Mouse (Mus musculus) liver, embryonic 12.5 days (tissue): ENCODE results near the gene Plscr3. TPM values are rescaled to one million over a fixed set of nuclear protein-coding genes. Genes with fewer than 3 reads are reported as not detected.
"Not testable (repeated sequence)": the region's sequence is repeated elsewhere in the genome, so short reads cannot be mapped to it uniquely, and the experiment has no call there.

Source experiments
- ATAC-seq: fragments of 200-750 bp; cut with Nextera tagmentation; 2 replicates; pipeline ENCODE4 v1.8.0; 2017; ENCODE audit warnings: moderate number of reproducible peaks, mild to moderate bottlenecking, moderate library complexity
- H3K27ac ChIP-seq: fragments of 300-500 bp; sonication (generic); 2 replicates; pipeline ENCODE4 v1.5.1; 2016; ENCODE audit warnings: mild to moderate bottlenecking
- H3K27me3 ChIP-seq: fragments of 300-500 bp; sonication (generic); replicated peaks from 2 replicates; pipeline ENCODE4 v1.6.1; 2016; ENCODE audit warnings: mild to moderate bottlenecking, moderate library complexity
- H3K36me3 ChIP-seq: fragments of 300-500 bp; sonication (generic); 2 replicates; pipeline ENCODE4 v1.6.1; 2016; ENCODE audit warnings: mild to moderate bottlenecking, moderate library complexity
- H3K4me1 ChIP-seq: fragments of 300-500 bp; sonication (generic); 2 replicates; pipeline ENCODE4 v1.6.1; 2016
- H3K4me2 ChIP-seq: fragments of 300-500 bp; sonication (generic); 2 replicates; pipeline ENCODE4 v1.6.1; 2016; ENCODE audit warnings: mild to moderate bottlenecking, moderate library complexity
- H3K4me3 ChIP-seq: fragments of 300-500 bp; sonication (generic); 2 replicates; pipeline ENCODE4 v1.5.1; 2016; ENCODE audit warnings: mild to moderate bottlenecking, moderate library complexity
- H3K9ac ChIP-seq: fragments of 300-500 bp; sonication (generic); 2 replicates; pipeline ENCODE4 v1.6.1; 2016; ENCODE audit warnings: mild to moderate bottlenecking, moderate library complexity
- H3K9me3 ChIP-seq: fragments of 300-500 bp; sonication (generic); replicated peaks from 2 replicates; pipeline ENCODE4 v1.6.1; 2016; ENCODE audit warnings: mild to moderate bottlenecking, moderate library complexity
- WGBS: fragments of 180-500 bp; shearing (Covaris S2); methylation state at CpG from one replicate; pipeline ENCODE4 v1.1.7; 2016; ENCODE audit not compliant: insufficient replicate concordance; 5-methylcytosine and 5-hydroxymethylcytosine counted together
- polyA plus RNA-seq: library from polyadenylated mRNA; unstranded; fragments of >200 nt; fragmentation: Nextera tagmentation; extraction: Ambion mirVana; gene quantifications from 2 replicates; pipeline ENCODE4 v1.2.1, GENCODE M21; 2016

Gene Plscr3
- polyA plus RNA-seq, 1 experiment from 2014 or later = 37.7 TPM

- Histone ChIP-seq H3K27ac (peak overlapping the region; percentile 99), H3K4me3 (no peak overlapping the region), H3K27me3 (no peaks in the 10 kb centered on the region), H3K4me2 (0 out of 2 replicates have a peak overlapping the region, but pooled peaks have one; percentile 10), H3K4me1 (peaks cover 91% of the 10 kb centered on the region), H3K9ac (no peak overlapping the region), H3K36me3 (peaks cover 56% of the 10 kb centered on the region), H3K9me3 (no peaks in the 10 kb centered on the region)
- ATAC-seq = no peak
- WGBS = 83% methylated on average over 15 of the region's 15 CpGs
Measured at GRCm38 (mm10) chr11:69849884-69850283, 3.7 kb downstream of the Plscr3 start.

- Histone ChIP-seq H3K4me2 (peak overlapping the region; percentile 10; the same call in 1 of the 2 replicates), H3K4me1 (peaks cover 91% of the 10 kb centered on the region), H3K9ac (no peak overlapping the region), H3K36me3 (peaks cover 56% of the 10 kb centered on the region), H3K9me3 (no peaks in the 10 kb centered on the region), H3K4me3 (no peak overlapping the region), H3K27ac (peak overlapping the region; percentile 99), H3K27me3 (no peaks in the 10 kb centered on the region)
- 57% methylated on average over 8 of the region's 8 CpGs for WGBS
- ATAC-seq = no peak
Measured at GRCm38 (mm10) chr11:69850754-69851153, 4.6 kb downstream of the Plscr3 start.

GRCm38 (mm10) chr11:69853994-69854393 lies 7.8 kb downstream of the Plscr3 start:
- H3K27me3 ChIP-seq = peaks cover 25% of the 10 kb centered on the region
- H3K9ac ChIP-seq = peak overlapping the region; percentile 73
- peaks cover 42% of the 10 kb centered on the region for H3K36me3 ChIP-seq
- peak overlapping the region; percentile 99 for H3K27ac ChIP-seq
- peak overlapping the region; percentile 42 for H3K4me3 ChIP-seq
- no peaks in the 10 kb centered on the region for H3K9me3 ChIP-seq
- WGBS = 10% methylated on average over 7 of the region's 7 CpGs
- H3K4me2 ChIP-seq = peak overlapping the region; percentile 72
- peaks cover 72% of the 10 kb centered on the region for H3K4me1 ChIP-seq
- ATAC-seq = peak; percentile 93

DNA sequence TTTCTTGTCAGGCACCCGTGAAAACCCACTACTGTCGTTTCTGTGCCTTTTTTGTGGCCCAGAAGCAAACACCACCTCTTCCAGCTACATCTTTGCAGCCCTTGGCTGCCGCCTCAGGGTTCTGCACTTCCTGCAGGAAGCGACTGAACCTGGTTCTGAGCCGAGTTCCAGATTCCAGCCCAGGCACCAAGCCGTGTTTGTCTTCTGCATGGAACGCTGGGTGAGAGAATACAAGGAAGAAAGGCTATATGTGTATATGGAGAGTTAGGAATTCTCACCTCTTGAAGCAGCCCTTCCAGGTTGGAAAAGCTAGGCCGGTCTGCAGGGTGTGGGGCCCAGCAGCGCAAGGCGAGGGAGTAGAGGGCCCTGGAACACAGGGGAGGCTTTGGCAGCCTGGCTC lies 8.5 kb downstream of the Plscr3 start:
- Histone ChIP-seq H3K4me1 (peaks cover 65% of the 10 kb centered on the region), H3K4me3 (peak overlapping the region; percentile 16; the same call in 1 of the 2 replicates)

GRCm38 (mm10) chr11:69855347-69855746 lies 9.2 kb downstream of the Plscr3 start:
- ATAC-seq = peak; percentile 38
- Histone ChIP-seq H3K27ac (peak overlapping the region; percentile 99), H3K9ac (peak overlapping the region; percentile 66), H3K27me3 (peaks cover 36% of the 10 kb centered on the region), H3K9me3 (no peaks in the 10 kb centered on the region), H3K4me1 (peaks cover 59% of the 10 kb centered on the region), H3K4me3 (peak overlapping the region; percentile 16; the same call in 1 of the 2 replicates), H3K36me3 (peaks cover 29% of the 10 kb centered on the region), H3K4me2 (peak overlapping the region; percentile 72)
- WGBS = 23% methylated on average over 16 of the region's 16 CpGs

More for the DNA sequence above, 8.5 kb downstream of the Plscr3 start:
- peak overlapping the region; percentile 66 for H3K9ac ChIP-seq
- H3K9me3 ChIP-seq = no peaks in the 10 kb centered on the region
- peak overlapping the region; percentile 99 for H3K27ac ChIP-seq
- H3K4me2 ChIP-seq = peak overlapping the region; percentile 72
- peaks cover 35% of the 10 kb centered on the region for H3K36me3 ChIP-seq
- WGBS = 58% methylated on average over 10 of the region's 10 CpGs
- ATAC-seq = no peak
- H3K27me3 ChIP-seq = peaks cover 32% of the 10 kb centered on the region

GRCm38 (mm10) chr11:69858113-69858998 lies 12.2 kb downstream of the Plscr3 start, which contains the start of gene Tnk1:
Gene Tnk1, minus strand, starts transcription at chr11:69858730.
- Histone ChIP-seq H3K9me3 (no peaks in the 10 kb centered on the region), H3K9ac (no peak within 1 kb of the TSS), H3K4me2 (peak within 1 kb of the TSS; percentile 21; the same call in 1 of the 2 replicates), H3K27me3 (peaks cover 36% of the 10 kb centered on the region), H3K36me3 (no peaks in the 10 kb centered on the region), H3K27ac (no peak within 1 kb of the TSS), H3K4me3 (no peak within 1 kb of the TSS), H3K4me1 (peaks cover 34% of the 10 kb centered on the region)
- no peak for ATAC-seq
- WGBS = 35% methylated on average over 30 of the region's 30 CpGs

- H3K27ac ChIP-seq = peak overlapping the region; percentile 84
- ATAC-seq = peak; percentile 61
- peaks cover 14% of the 10 kb centered on the region for H3K27me3 ChIP-seq
- 74% methylated on average over 3 of the region's 3 CpGs for WGBS
- peak overlapping the region; percentile 61 for H3K9ac ChIP-seq
- H3K4me1 ChIP-seq = peaks cover 45% of the 10 kb centered on the region
- H3K36me3 ChIP-seq, H3K9me3 ChIP-seq: not testable (repeated sequence)
- peak overlapping the region; percentile 61 for H3K4me2 ChIP-seq
- H3K4me3 ChIP-seq = peak overlapping the region; percentile 2; the same call in 1 of the 2 replicates
Measured at GRCm38 (mm10) chr11:69863729-69864128, 17.6 kb downstream of the Plscr3 start.

GRCm38 (mm10) chr11:69864138-69864860 lies 18.1 kb downstream of the Plscr3 start:
- peaks cover 8% of the 10 kb centered on the region for H3K27me3 ChIP-seq
- peaks cover 45% of the 10 kb centered on the region for H3K4me1 ChIP-seq
- peak overlapping the region; percentile 61 for H3K4me2 ChIP-seq
- ATAC-seq = peak; percentile 64
- no peaks in the 10 kb centered on the region for H3K9me3 ChIP-seq
- no peaks in the 10 kb centered on the region for H3K36me3 ChIP-seq
- WGBS = 23% methylated on average over 8 of the region's 8 CpGs
- peak overlapping the region; percentile 2; the same call in 1 of the 2 replicates for H3K4me3 ChIP-seq
- peak overlapping the region; percentile 84 for H3K27ac ChIP-seq
- peak overlapping the region; percentile 61 for H3K9ac ChIP-seq

DNA sequence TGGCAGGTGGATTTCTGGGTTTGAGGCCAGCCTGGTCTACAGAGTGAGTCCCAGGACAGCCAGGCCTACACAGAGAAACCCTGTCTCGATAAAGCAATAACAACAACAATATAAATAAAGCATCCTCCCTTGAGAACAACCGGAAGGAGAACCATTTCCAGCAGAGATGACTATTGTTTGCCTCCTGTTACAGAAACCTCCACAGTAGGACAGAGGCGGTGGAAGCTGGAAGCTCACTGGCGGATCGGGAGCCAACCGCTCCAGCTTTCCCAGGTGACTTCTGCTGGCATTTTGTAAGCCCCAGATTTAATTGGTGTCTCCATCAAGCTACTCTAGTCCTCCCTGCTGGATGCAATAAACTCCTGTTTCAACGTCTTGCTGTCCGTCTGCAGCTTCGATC lies 19.4 kb downstream of the Plscr3 start:
- Histone ChIP-seq H3K27me3 (no peaks in the 10 kb centered on the region), H3K9me3 (no peaks in the 10 kb centered on the region), H3K4me2 (no peak overlapping the region), H3K9ac (no peak overlapping the region), H3K27ac (peak overlapping the region; percentile 84; the same call in 1 of the 2 replicates), H3K4me1 (peaks cover 52% of the 10 kb centered on the region), H3K4me3 (no peak overlapping the region), H3K36me3 (no peaks in the 10 kb centered on the region)
- WGBS = 81% methylated on average over 9 of the region's 9 CpGs
- ATAC-seq = no peak

GRCm38 (mm10) chr11:69867335-69867734 lies 21.2 kb downstream of the Plscr3 start:
- Histone ChIP-seq H3K9me3 (no peaks in the 10 kb centered on the region), H3K27ac (no peak overlapping the region), H3K4me3 (no peak overlapping the region), H3K9ac (no peak overlapping the region; the same call in 1 of the 2 replicates), H3K27me3 (no peaks in the 10 kb centered on the region), H3K36me3 (no peaks in the 10 kb centered on the region), H3K4me1 (peaks cover 57% of the 10 kb centered on the region), H3K4me2 (peak overlapping the region; percentile 19)
- 34% methylated on average over 9 of the region's 9 CpGs for WGBS
- peak; percentile 50; the same call in 1 of the 2 replicates for ATAC-seq

DNA sequence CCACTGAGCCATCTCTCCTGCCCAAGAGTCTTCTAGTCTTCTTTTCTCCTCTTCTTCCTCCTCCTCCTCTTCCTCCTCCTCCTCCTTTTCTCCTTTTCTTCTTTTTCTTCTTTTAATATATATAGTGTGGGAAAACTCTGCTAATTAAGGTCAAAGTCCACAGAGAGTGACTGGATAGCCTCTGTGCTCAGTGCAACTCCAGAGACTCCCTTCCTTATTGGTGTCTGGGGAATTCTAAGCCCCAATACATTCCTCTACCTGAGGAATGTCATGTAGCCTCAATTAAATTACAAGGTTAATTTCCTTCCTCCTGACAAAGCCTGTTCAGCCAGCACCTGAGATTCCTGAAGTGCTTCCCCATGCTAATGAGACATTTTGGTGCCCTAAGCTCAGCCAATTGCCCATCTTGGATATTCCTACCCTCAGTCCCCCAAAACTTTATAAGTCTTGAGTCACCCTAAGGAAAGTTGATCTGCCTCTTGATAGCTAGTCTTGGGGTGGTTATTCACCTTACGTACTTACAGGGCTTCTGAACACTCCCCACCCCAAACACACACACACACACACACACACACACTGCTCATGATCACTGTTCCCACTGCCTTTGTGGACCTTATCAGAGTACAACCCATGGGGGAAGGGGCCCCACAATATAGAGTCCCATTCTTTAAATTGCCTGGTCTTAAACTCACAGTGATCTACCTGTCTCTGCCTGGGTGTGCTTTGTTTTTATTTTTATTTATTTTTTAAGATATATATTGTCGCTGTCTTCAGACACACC lies 24.3 kb downstream of the Plscr3 start:
- no peak overlapping the region for H3K4me3 ChIP-seq
- H3K27ac ChIP-seq = no peak overlapping the region
- H3K4me1 ChIP-seq = peaks cover 40% of the 10 kb centered on the region
- H3K36me3 ChIP-seq = no peaks in the 10 kb centered on the region
- H3K9me3 ChIP-seq = no peaks in the 10 kb centered on the region
- H3K27me3 ChIP-seq = no peaks in the 10 kb centered on the region
- WGBS = 59% methylated on average over 2 of the region's 2 CpGs
- 0 out of 2 replicates have a peak, but pooled peaks have one; percentile 6 for ATAC-seq
- no peak overlapping the region for H3K4me2 ChIP-seq
- no peak overlapping the region for H3K9ac ChIP-seq
